Mouse (Mus musculus) stomach, embryonic 15.5 days (tissue): Measurements from ENCODE around the gene Bbs9. TPM values are rescaled to one million over a fixed set of nuclear protein-coding genes. Genes with fewer than 3 reads are reported as not detected.

ENCODE experiments used
- ATAC-seq: fragments of 200-750 bp; cut with Nextera tagmentation; 2 replicates; pipeline ENCODE4 v1.8.0; 2017; ENCODE audit warnings: low read depth, moderate number of reproducible peaks, moderate TSS enrichment; ENCODE audit not compliant: insufficient read depth, low FRiP score
- H3K27ac ChIP-seq: fragments of 300-500 bp; sonication (generic); 2 replicates; pipeline ENCODE4 v1.5.1; 2015; ENCODE audit warnings: mild to moderate bottlenecking, inconsistent platforms
- H3K27me3 ChIP-seq: fragments of 300-500 bp; sonication (generic); replicated peaks from 2 replicates; pipeline ENCODE4 v1.6.1; 2015; ENCODE audit warnings: inconsistent platforms
- H3K36me3 ChIP-seq: fragments of 300-500 bp; sonication (generic); 2 replicates; pipeline ENCODE4 v1.6.1; 2015; ENCODE audit warnings: inconsistent platforms
- H3K4me1 ChIP-seq: fragments of 300-500 bp; sonication (generic); 2 replicates; pipeline ENCODE4 v1.6.1; 2015; ENCODE audit warnings: inconsistent platforms
- H3K4me2 ChIP-seq: fragments of 300-500 bp; sonication (generic); 2 replicates; pipeline ENCODE4 v1.6.1; 2015; ENCODE audit warnings: mild to moderate bottlenecking, inconsistent platforms
- H3K4me3 ChIP-seq: fragments of 300-500 bp; sonication (generic); replicated peaks from 2 replicates; pipeline ENCODE4 v1.5.1; 2015; ENCODE audit warnings: inconsistent platforms
- H3K9ac ChIP-seq: fragments of 300-500 bp; sonication (generic); 2 replicates; pipeline ENCODE4 v1.6.1; 2015; ENCODE audit warnings: inconsistent platforms
- H3K9me3 ChIP-seq: fragments of 300-500 bp; sonication (generic); 2 replicates; pipeline ENCODE4 v1.6.1; 2016; ENCODE audit warnings: inconsistent platforms
- WGBS: fragments of 180-500 bp; shearing (Covaris S2); methylation state at CpG from one replicate; pipeline ENCODE4 v1.1.7; 2015; 5-methylcytosine and 5-hydroxymethylcytosine counted together
- polyA plus RNA-seq: library from polyadenylated mRNA; unstranded; fragments of >200 nt; fragmentation: Nextera tagmentation; extraction: Ambion mirVana; gene quantifications from 2 replicates; pipeline ENCODE4 v1.2.1, GENCODE M21; 2015

Gene Bbs9
- polyA plus RNA-seq, 1 experiment from 2014 or later, result 9.9 TPM

DNA sequence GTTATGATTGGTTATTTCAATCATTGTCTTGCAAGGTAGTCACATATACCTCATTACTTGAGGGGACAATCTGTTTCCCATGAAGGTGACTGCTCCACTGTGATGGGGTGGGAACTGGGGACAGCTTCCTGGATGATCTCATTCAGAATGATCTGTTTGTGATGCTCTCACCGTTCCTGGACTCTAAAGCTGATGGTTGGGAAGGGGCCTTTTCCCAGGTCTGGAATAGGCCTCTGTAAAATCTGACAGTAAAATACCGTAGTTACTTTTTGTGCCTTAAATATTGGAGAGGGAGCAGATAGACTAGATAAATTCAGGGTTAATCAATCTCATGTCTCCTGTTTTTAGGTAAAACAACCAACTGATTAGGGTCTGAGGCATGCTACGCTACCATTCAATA is 5.9 kb upstream of the Bbs9 start, which contains the start of gene Rp9:
Gene Rp9, minus strand, starts transcription at position 101 of the 400 bp plus-strand sequence.
- Histone ChIP-seq H3K27ac (peak within 1 kb of the TSS; percentile 87; the same call in 1 of the 2 replicates), H3K4me2 (peak within 1 kb of the TSS; percentile 66), H3K36me3 (peaks cover 3% of the 10 kb centered on the region; the same call in 1 of the 2 replicates), H3K4me3 (peak within 1 kb of the TSS; percentile 91), H3K9ac (no peak within 1 kb of the TSS; the same call in 1 of the 2 replicates), H3K9me3 (no peaks in the 10 kb centered on the region), H3K4me1 (no peaks in the 10 kb centered on the region; the same call in 1 of the 2 replicates), H3K27me3 (no peaks in the 10 kb centered on the region)
- no peak for ATAC-seq
- WGBS, result 86% methylated on average over 3 of the region's 3 CpGs

DNA sequence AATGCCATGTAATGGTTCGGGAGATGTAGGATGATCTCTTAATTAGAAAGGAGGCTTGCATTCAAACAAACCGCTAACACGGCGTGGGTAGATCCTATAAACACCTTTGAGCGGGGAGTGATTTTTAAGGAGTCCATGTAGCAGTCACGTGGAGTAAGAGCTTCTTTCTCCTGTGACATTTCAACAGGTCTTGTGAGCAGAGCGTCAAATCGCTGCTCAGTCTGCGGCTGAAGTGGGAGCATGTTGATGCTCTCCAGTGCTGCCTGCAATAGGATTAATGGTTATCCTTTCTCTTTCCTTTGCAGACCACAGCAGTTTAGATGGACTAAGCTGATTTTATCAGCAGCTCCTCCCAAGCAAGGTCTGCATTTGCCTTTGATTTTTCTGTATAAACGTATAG is 750 bp downstream of the Bbs9 start:
- H3K4me3 ChIP-seq, result peak overlapping the region; percentile 55
- peak overlapping the region; percentile 29; the same call in 1 of the 2 replicates for H3K9ac ChIP-seq
- H3K4me2 ChIP-seq, result peak overlapping the region; percentile 88
- 5% methylated on average over 10 of the region's 10 CpGs for WGBS
- no peaks in the 10 kb centered on the region for H3K9me3 ChIP-seq
- no peaks in the 10 kb centered on the region for H3K36me3 ChIP-seq
- ATAC-seq, result no peak
- no peaks in the 10 kb centered on the region for H3K27me3 ChIP-seq
- H3K27ac ChIP-seq, result no peak overlapping the region
- no peaks in the 10 kb centered on the region for H3K4me1 ChIP-seq

DNA sequence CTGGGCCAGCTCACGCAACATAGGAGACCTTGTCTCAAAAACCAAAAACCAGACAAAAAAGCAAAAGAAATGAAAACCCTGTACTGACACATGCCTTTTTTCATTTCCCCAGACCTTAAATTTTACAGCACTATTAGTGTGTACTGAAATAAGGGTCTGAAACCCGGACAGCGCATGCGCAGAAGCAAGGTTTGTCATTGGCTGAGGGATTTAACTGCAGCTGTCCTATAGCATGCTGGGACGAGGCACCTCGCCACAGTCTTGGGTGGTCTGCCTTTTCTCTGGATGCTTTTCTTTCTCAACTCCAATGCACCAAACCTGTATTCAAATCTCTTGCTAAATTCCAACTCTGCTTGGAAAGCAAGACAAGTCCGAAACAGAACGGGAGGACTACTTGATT is 3.4 kb downstream of the Bbs9 start:
- Histone ChIP-seq H3K4me3 (no peak overlapping the region), H3K27me3 (no peaks in the 10 kb centered on the region), H3K9ac (no peak overlapping the region), H3K27ac (no peak overlapping the region), H3K36me3 (no peaks in the 10 kb centered on the region), H3K9me3 (no peaks in the 10 kb centered on the region), H3K4me2 (no peak overlapping the region), H3K4me1 (no peaks in the 10 kb centered on the region)
- 89% methylated on average over 8 of the region's 8 CpGs for WGBS
- ATAC-seq, result no peak

DNA sequence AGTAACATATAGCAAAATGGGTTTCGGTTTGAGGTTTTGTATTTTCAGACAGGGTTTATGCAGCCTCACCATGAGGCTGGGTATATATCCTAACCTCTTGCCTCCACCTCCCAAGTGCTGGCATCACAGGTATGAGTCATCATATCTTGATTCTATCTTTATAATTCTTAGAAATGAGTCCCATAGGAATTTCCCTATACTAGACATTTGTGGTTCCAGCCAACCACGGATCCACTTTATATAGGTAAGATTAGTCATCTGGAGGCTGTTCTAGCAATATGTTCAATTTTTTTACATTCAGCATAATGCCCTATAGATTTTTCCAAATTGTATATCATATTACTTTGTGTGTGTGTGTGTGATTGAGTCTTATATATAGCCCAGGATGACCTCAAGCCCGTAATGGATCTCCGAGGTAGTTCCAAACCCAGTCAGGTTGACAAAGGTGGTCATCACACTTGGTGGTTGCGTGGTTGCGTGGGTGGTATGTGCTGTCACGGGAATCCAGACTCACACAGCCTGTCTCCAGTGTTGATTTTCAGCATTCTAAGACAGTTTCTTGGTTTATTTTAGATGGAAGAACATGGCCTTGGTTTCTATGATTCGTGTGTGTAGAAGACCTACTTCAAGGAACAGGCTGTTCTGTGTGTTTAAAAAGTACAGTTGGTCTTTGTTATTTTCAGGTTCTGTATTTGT is 8.5 kb downstream of the Bbs9 start:
- Histone ChIP-seq H3K9me3 (no peaks in the 10 kb centered on the region), H3K4me2 (no peak overlapping the region), H3K36me3 (no peaks in the 10 kb centered on the region), H3K4me3 (no peak overlapping the region), H3K9ac (no peak overlapping the region), H3K27me3 (no peaks in the 10 kb centered on the region), H3K27ac (no peak overlapping the region; the same call in 1 of the 2 replicates), H3K4me1 (no peaks in the 10 kb centered on the region)
- 90% methylated on average over 8 of the region's 8 CpGs for WGBS
- ATAC-seq, result no peak

DNA sequence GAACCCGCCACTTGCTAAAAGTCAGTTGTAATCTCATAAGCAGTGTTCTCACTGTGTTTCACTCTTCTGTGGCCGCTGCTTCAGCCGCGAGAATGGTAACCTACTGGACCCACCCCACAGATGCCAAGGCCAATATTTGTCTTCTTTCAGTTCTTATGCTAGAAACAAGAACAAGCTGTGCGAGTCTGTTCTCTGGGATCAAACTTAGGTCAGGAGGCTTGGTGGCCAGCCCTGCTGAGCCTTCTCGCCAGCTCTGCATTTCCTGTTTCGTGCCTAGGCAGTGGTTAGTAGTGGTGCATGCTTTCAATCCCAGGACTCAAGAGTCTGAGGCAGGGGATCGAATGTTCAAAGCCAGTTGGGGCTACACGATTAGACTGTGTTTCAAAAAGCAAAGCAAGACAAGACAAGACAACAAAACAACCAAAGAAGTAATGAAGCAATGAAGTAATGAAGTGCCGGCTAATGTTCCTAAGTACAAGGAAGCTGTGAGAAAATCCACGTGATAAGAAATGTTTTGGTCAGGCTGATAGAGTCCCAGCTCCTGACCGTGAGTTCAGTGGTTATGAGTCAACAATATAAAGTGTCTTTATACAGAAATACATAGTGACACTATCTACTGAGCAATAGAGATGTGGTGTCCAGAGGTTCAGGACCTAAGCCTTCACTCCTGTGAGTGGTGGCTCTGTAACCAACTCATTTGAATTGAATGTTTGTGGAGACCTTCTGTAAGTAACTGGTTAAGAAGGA is 9.2 kb downstream of the Bbs9 start:
- Histone ChIP-seq H3K4me2 (no peak overlapping the region), H3K4me1 (no peaks in the 10 kb centered on the region), H3K9me3 (no peaks in the 10 kb centered on the region), H3K9ac (no peak overlapping the region), H3K27ac (peak overlapping the region; percentile 13; the same call in 1 of the 2 replicates), H3K36me3 (no peaks in the 10 kb centered on the region), H3K27me3 (no peaks in the 10 kb centered on the region), H3K4me3 (no peak overlapping the region)
- WGBS, result 71% methylated on average over 12 of the region's 12 CpGs
- ATAC-seq, result peak; percentile 65

DNA sequence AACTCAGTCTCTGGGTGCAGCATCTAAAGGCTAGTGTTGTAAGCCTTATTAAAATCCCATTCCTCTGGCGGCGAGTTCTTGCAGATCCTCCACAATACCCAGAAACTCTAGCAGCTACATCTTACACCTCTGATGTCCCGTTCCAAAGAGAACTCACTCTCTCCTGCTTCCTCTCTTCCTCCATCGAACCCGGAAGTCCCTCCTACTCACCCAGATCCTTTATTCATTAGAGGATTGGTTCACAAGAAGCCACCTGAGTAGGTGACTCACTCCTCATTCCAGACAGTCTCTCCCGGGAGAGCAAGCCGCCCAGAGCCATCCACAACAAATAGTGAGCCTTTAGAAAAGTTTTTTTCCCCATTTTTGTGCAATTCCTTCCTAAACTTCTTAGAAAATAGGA is 10.7 kb downstream of the Bbs9 start:
- 85% methylated on average over 7 of the region's 7 CpGs for WGBS
- no peak for ATAC-seq
- Histone ChIP-seq H3K9me3 (no peaks in the 10 kb centered on the region), H3K36me3 (no peaks in the 10 kb centered on the region), H3K4me1 (no peaks in the 10 kb centered on the region), H3K27ac (no peak overlapping the region), H3K4me2 (no peak overlapping the region), H3K4me3 (no peak overlapping the region), H3K27me3 (no peaks in the 10 kb centered on the region), H3K9ac (no peak overlapping the region)

DNA sequence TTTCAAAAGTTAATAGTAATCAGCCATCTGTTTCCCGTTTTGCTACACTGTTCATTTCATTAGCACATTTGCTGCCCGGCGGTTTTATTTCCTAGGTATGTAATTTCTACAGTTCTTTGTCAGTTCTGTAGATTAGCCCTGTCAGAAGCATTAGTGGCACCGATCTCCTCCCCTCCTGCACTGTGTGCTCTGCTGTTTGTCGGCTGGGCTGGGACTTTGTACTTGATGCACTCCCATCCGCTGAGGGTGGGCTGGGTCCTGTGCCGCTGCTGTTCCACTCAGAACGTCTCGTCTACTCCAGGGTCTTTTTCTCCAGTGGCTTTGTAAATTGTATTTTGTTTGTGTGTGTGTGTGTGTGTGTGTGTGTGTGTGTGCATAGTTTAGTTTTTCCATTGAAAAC is 13.4 kb downstream of the Bbs9 start:
- Histone ChIP-seq H3K9me3 (no peaks in the 10 kb centered on the region), H3K4me1 (no peaks in the 10 kb centered on the region), H3K27ac (no peak overlapping the region), H3K4me3 (no peak overlapping the region), H3K4me2 (no peak overlapping the region), H3K9ac (no peak overlapping the region), H3K27me3 (no peaks in the 10 kb centered on the region), H3K36me3 (no peaks in the 10 kb centered on the region)
- 50% methylated on average over 9 of the region's 9 CpGs for WGBS
- 0 out of 2 replicates have a peak, but pooled peaks have one; percentile 58 for ATAC-seq

DNA sequence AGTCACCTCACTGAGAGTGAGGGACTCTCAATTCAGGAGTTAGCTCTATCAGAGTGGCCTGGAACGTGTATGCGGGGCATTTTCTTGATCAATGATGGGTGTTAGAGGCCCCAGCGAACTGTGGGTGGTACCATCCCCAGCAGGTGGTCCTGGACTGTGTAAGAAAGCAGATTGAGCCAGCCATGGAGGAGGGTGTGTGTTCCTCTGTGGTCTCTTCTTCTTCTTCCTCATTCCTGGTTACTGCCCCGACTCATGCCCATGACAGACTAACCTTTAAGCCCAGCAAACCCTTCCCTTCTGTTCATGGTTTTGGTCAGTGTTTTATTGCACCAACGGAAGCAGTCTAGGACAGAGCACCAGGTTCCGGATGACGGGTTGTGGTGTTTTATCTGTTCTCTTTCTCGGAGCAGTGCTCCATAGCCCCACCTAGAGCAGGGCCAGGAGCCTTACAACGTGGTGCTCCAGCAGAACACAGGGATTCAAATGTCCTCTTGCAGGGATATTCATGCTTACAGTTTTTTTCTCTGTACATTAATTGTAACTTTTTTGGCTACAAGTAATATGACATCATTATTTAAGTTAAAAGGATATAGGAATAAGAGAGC is 18.8 kb downstream of the Bbs9 start:
- H3K4me2 ChIP-seq, result no peak overlapping the region
- WGBS, result 80% methylated on average over 9 of the region's 9 CpGs
- H3K4me1 ChIP-seq, result no peaks in the 10 kb centered on the region
- no peaks in the 10 kb centered on the region for H3K27me3 ChIP-seq
- no peak overlapping the region for H3K4me3 ChIP-seq
- H3K9me3 ChIP-seq, result no peaks in the 10 kb centered on the region
- no peaks in the 10 kb centered on the region for H3K36me3 ChIP-seq
- H3K9ac ChIP-seq, result no peak overlapping the region
- ATAC-seq, result no peak
- H3K27ac ChIP-seq, result no peak overlapping the region

DNA sequence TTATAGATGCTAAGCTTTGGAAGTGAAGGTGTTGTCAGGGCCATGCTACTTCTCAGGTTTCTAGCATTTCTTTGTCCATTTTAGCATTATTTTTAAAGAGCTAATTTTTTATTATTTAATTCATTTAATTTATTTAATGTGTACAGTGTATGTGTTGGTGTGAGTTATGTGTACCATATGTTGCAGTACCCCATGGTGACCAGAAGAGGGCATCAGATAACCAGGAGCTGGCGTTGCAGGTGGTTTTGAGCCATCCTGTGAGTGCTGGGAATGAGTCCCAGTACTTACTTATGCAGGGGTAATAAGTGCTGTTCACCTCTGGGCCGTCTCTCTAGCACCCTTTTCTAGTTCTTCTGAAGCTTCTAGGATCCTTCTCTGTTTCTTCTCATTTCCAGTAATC is 19.6 kb downstream of the Bbs9 start:
- no peak overlapping the region for H3K4me2 ChIP-seq
- no peaks in the 10 kb centered on the region for H3K9me3 ChIP-seq
- H3K4me1 ChIP-seq, result no peaks in the 10 kb centered on the region
- no peak for ATAC-seq
- H3K9ac ChIP-seq, result no peak overlapping the region
- H3K36me3 ChIP-seq, result no peaks in the 10 kb centered on the region
- H3K27ac ChIP-seq, result no peak overlapping the region
- no peak overlapping the region for H3K4me3 ChIP-seq
- 84% methylated on average over 2 of the region's 2 CpGs for WGBS
- no peaks in the 10 kb centered on the region for H3K27me3 ChIP-seq

DNA sequence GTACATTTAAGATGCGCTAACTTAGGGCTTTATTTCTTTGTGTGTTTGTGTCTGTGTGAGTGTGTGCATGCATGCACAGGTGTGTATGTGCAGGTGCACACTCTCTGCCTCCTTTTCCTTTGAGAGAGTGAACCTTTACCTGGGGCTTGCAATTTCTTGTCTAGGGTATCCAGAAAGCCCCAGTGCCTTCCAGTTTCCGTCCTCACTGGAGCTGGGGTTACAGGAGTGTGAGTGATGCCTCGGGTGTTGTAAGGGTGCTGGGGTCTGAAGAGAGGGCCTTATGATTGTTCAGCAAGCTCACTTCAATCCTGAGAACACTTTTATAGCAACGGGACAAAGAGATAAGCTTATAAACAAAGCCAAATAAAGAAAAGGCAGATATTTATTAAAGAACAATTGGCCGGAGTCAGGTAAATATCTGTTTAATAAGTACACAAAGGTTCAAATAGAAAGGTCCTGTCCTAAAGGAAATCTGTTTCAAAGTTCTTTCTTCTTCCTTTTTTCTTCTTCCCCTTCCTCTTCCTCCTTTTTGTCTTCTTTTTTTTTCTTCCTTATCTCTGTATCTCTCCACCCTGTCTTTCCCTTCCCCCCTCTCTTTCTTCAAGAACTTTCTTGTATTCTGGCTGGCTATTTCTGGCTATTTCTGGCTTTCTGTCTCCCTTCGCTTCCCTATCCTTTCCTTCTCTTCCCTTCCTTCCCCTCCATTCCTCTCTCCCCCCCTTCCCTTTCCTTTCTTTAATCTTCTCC is 21.7 kb downstream of the Bbs9 start:
- Histone ChIP-seq H3K27me3 (no peaks in the 10 kb centered on the region), H3K4me2 (no peak overlapping the region), H3K27ac (no peak overlapping the region), H3K9me3 (no peaks in the 10 kb centered on the region), H3K36me3 (no peaks in the 10 kb centered on the region), H3K9ac (no peak overlapping the region), H3K4me1 (no peaks in the 10 kb centered on the region), H3K4me3 (no peak overlapping the region)
- no peak for ATAC-seq
- WGBS, result 70% methylated on average over 6 of the region's 6 CpGs

DNA sequence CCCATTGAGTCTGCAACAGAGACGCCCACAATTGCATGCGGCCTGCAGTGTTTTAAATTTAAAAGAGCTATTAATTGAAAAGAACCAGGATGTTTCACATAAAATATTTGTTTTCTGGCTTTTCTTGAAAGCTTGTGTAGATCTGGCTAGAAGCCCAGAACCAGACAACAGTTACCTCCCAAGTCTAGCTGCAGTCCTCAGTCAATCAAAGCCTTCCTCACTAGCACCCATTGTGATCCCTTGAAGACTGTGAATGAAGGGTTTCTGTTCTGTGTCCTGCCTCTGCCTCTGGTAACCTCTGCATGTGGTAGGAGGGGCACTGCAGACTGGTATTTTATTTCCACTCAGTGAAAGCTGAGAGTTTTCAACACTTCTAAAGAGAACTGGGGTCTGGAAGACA is 27.5 kb downstream of the Bbs9 start:
- Histone ChIP-seq H3K4me1 (no peaks in the 10 kb centered on the region), H3K4me2 (no peak overlapping the region), H3K36me3 (no peaks in the 10 kb centered on the region), H3K27me3 (no peaks in the 10 kb centered on the region), H3K9ac (no peak overlapping the region), H3K4me3 (no peak overlapping the region), H3K9me3 (no peaks in the 10 kb centered on the region), H3K27ac (no peak overlapping the region)
- ATAC-seq, result no peak
- 46% methylated on average over 2 of the region's 2 CpGs for WGBS
